Mouse (Mus musculus): ENCODE measurements around the gene Adgrb3. TPM values are rescaled to one million over a fixed set of nuclear protein-coding genes. Genes with fewer than 3 reads are reported as not detected.
A peak's percentile ranks its signal among the peaks of the same experiment; 100 is the strongest.

Gene Adgrb3
- total and polyA plus RNA-seq, 2 experiments from 2014 or later = 0.07 to 2.9 TPM

DNA sequence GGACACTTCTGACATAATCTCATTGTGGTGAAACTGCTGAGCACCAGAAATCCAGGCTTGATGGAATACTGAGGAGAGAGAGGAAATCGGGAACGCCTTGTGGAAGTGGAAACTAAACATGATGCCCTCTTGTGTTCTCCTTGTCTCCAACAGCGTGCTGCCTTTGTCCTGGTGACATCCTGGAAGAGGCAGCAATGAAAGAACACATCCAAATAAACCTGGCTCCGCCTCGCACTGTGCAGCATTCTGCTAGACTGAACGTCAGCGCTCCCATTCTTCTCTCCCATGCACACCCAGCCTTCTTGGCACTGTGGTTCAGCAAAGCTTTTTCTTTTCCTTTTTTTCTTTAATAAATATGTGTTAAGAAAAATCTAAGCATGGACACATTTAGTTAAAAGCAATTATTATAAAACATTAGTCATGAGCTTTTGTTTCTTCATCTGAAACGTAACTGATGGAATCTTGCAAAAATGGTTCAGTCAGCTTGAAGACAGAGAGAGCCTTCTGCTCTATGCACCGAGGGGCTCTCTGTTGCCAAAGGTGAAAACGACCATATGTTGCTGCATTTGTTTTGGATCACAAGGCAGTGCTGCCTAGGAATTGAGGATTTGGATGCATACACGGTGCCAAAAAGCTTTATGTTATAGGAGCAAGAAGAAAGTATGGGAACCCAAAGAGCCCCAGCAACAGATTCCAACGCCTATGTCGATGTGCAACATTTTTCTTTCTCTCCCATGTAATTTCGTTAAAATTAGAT, 743.7 kb downstream of the Adgrb3 start:
- Histone ChIP-seq H3K4me3 (ENCODE audit: low read depth, low read length) (no peak overlapping the region), H3K9ac (replicated peaks; ENCODE audit: low read depth, low read length) (no peak overlapping the region), H3K36me3 (replicated peaks; ENCODE audit: control insufficient read depth, insufficient read depth, low read length) (no peaks in the 10 kb centered on the region), H3K27ac (ENCODE audit: low read depth) (no peak overlapping the region), H3K9me3 (replicated peaks; ENCODE audit: control insufficient read depth, low read length) (no peaks in the 10 kb centered on the region), H3K27me3 (ENCODE audit: control insufficient read depth, insufficient read depth, low read length) (no peaks in the 10 kb centered on the region), H3K4me1 (ENCODE audit: control insufficient read depth, insufficient read depth) (no peaks in the 10 kb centered on the region), H3K4me2 (ENCODE audit: low read depth, low read length) (peak overlapping the region; percentile 30)
- 59% methylated on average over 14 of the region's 14 CpGs for WGBS
- no peak for DNase-seq (ENCODE audit: low spot score)
- TF ChIP-seq CTCF (IDR thresholded peaks at IDR 0.05; ENCODE audit: low read depth) (no peak), EP300 (IDR thresholded peaks at IDR 0.05; ENCODE audit: low read depth) (no peak)
- ATAC-seq (ENCODE audit: insufficient read depth, low read depth) = no peak

DNA sequence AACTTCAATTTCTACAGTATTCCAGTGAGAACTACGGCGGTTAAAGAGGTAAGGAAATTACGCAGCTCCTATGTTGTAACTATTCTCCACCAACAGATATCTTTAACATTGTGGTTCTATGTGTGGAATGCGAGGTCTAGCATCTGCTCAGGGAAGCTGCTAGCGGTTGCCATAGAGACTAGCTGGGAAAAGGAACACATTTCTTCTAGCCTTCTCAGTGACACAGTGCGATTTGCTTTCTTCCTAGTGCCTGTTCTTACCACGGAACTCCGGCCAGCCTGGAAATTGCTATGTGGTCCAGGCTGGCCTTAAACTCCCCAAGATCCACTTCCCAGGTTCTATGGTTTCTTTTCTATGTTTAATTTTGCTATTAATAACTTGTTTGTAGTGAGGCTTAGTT, 747.1 kb downstream of the Adgrb3 start:
- Histone ChIP-seq H3K27me3 (ENCODE audit: control insufficient read depth, insufficient read depth, low read length) (no peaks in the 10 kb centered on the region), H3K4me1 (ENCODE audit: control insufficient read depth, insufficient read depth) (no peaks in the 10 kb centered on the region), H3K9ac (replicated peaks; ENCODE audit: low read depth, low read length) (no peak overlapping the region), H3K36me3 (replicated peaks; ENCODE audit: control insufficient read depth, insufficient read depth, low read length) (no peaks in the 10 kb centered on the region), H3K27ac (ENCODE audit: low read depth) (no peak overlapping the region), H3K9me3 (replicated peaks; ENCODE audit: control insufficient read depth, low read length) (no peaks in the 10 kb centered on the region), H3K4me2 (ENCODE audit: low read depth, low read length) (no peak overlapping the region), H3K4me3 (ENCODE audit: low read depth, low read length) (no peak overlapping the region)
- no peak for DNase-seq (ENCODE audit: low spot score)
- ATAC-seq (ENCODE audit: insufficient read depth, low read depth) = no peak
- TF ChIP-seq CTCF (IDR thresholded peaks at IDR 0.05; ENCODE audit: low read depth) (no peak), EP300 (IDR thresholded peaks at IDR 0.05; ENCODE audit: low read depth) (no peak)
- WGBS = 57% methylated on average over 8 of the region's 8 CpGs

DNA sequence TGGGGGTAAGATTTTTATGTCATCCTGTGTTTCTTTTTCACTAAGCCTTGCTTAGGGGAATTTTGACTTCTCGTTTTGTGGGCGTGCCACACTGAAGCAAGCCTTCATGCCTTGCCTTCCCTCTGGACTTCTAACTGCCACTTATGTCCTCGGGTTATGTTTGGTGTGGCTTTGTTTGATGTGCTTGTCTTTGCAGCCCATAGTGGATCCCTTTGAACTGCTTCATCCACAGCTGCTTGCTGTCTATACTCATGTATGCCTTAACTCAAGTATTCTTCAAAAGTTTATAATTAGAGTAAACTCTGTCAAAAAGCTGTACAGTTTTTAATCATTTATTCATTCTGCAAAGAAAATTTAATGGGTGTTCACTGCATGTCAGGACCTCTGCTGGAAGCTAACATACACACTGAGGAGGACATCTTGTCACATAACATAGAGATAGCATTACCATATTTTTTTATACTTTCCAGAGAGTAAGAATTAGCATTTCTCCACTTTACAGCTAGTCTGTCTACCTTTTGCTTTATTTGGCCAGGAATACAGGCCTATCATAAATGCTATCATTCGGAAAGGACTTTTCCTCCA, 748.1 kb downstream of the Adgrb3 start:
- H3K27me3 ChIP-seq (ENCODE audit: control insufficient read depth, insufficient read depth, low read length) = no peaks in the 10 kb centered on the region
- TF ChIP-seq EP300 (IDR thresholded peaks at IDR 0.05; ENCODE audit: low read depth) (no peak), CTCF (IDR thresholded peaks at IDR 0.05; ENCODE audit: low read depth) (no peak)
- 66% methylated on average over 4 of the region's 4 CpGs for WGBS

DNA sequence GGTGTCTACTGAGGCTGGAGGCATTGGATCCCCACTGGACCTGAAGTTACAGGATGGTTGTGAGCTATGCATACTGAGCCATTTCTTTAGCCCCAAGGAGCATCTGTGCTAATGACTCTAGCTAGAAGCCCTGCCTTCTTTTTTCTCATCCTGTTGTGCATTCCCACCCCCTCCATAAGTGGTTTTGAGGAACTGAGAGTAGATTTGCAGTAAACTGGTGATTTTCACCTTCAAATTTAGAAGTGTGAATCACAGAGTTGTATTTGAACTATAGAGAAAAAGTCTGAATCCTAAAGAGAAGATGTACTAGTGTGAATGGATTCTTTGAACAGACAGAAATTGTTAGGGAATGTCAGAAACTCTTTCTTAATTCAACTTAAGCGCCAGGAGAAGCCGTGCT, 750.1 kb downstream of the Adgrb3 start:
- DNase-seq (ENCODE audit: low spot score) = no peak
- no peak overlapping the region for H3K4me2 ChIP-seq (ENCODE audit: low read depth, low read length)
- no peak overlapping the region for H3K9ac ChIP-seq (replicated peaks; ENCODE audit: low read depth, low read length)
- H3K4me3 ChIP-seq (ENCODE audit: low read depth, low read length) = no peak overlapping the region
- WGBS = 78% methylated on average over 2 of the region's 2 CpGs
- H3K4me1 ChIP-seq (ENCODE audit: control insufficient read depth, insufficient read depth) = no peaks in the 10 kb centered on the region
- no peak for TF ChIP-seq CTCF (IDR thresholded peaks at IDR 0.05; ENCODE audit: low read depth)
- TF ChIP-seq EP300 (IDR thresholded peaks at IDR 0.05; ENCODE audit: low read depth) = no peak
- no peaks in the 10 kb centered on the region for H3K36me3 ChIP-seq (replicated peaks; ENCODE audit: control insufficient read depth, insufficient read depth, low read length)
- H3K9me3 ChIP-seq (replicated peaks; ENCODE audit: control insufficient read depth, low read length) = no peaks in the 10 kb centered on the region
- no peak overlapping the region for H3K27ac ChIP-seq (ENCODE audit: low read depth)
- no peak for ATAC-seq (ENCODE audit: insufficient read depth, low read depth)
- H3K27me3 ChIP-seq (ENCODE audit: control insufficient read depth, insufficient read depth, low read length) = no peaks in the 10 kb centered on the region

More for the DNA sequence above, 748.1 kb downstream of the Adgrb3 start:
- H3K9ac ChIP-seq (replicated peaks; ENCODE audit: low read depth, low read length) = no peak overlapping the region
- ATAC-seq (ENCODE audit: insufficient read depth, low read depth) (no peak), DNase-seq (ENCODE audit: low spot score) (no peak)
- no peaks in the 10 kb centered on the region for H3K9me3 ChIP-seq (replicated peaks; ENCODE audit: control insufficient read depth, low read length)
- H3K4me1 ChIP-seq (ENCODE audit: control insufficient read depth, insufficient read depth) = no peaks in the 10 kb centered on the region
- no peak overlapping the region for H3K4me3 ChIP-seq (ENCODE audit: low read depth, low read length)
- H3K4me2 ChIP-seq (ENCODE audit: low read depth, low read length) = no peak overlapping the region
- no peaks in the 10 kb centered on the region for H3K36me3 ChIP-seq (replicated peaks; ENCODE audit: control insufficient read depth, insufficient read depth, low read length)
- no peak overlapping the region for H3K27ac ChIP-seq (ENCODE audit: low read depth)

DNA sequence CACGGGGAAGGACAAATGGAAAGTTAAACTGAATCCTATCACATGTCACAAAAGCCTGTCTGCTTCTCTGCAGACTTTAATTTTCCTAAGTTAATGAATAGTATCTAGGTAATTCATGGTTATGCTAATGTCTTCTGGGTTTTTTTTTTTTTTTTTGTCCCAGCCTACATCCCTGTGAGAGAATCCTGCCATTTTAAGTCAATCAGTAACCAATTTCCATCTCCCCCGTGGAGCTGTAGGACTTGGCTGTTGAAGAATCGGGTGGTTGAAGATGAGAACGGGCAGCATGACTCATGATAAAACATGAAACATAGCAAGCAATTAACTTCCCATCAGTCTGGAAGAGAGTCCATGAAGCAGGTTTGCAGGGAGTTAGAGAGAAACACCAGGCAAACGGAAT, 753.6 kb downstream of the Adgrb3 start:
- no peaks in the 10 kb centered on the region for H3K36me3 ChIP-seq (replicated peaks; ENCODE audit: control insufficient read depth, insufficient read depth, low read length)
- H3K9ac ChIP-seq (replicated peaks; ENCODE audit: low read depth, low read length) = no peak overlapping the region
- 84% methylated on average over 5 of the region's 5 CpGs for WGBS
- no peak overlapping the region for H3K4me3 ChIP-seq (ENCODE audit: low read depth, low read length)
- H3K27me3 ChIP-seq (ENCODE audit: control insufficient read depth, insufficient read depth, low read length) = no peaks in the 10 kb centered on the region
- H3K27ac ChIP-seq (ENCODE audit: low read depth) = no peak overlapping the region
- ATAC-seq (ENCODE audit: insufficient read depth, low read depth) = no peak
- no peak for DNase-seq (ENCODE audit: low spot score)
- H3K4me2 ChIP-seq (ENCODE audit: low read depth, low read length) = no peak overlapping the region
- TF ChIP-seq CTCF (IDR thresholded peaks at IDR 0.05; ENCODE audit: low read depth) (no peak), EP300 (IDR thresholded peaks at IDR 0.05; ENCODE audit: low read depth) (no peak)
- H3K9me3 ChIP-seq (replicated peaks; ENCODE audit: control insufficient read depth, low read length) = no peaks in the 10 kb centered on the region
- no peaks in the 10 kb centered on the region for H3K4me1 ChIP-seq (ENCODE audit: control insufficient read depth, insufficient read depth)

Measured in heart, postnatal 0 days (tissue).